Mouse (Mus musculus) spleen, adult 2 months (tissue): ENCODE measurements around the gene Colgalt1. TPM values are rescaled to one million over a fixed set of nuclear protein-coding genes. Genes with fewer than 3 reads are reported as not detected.
A peak's percentile ranks its signal among the peaks of the same experiment; 100 is the strongest.

ENCODE experiments used
- DNase-seq, 2 experiments: peaks; one replicate each; pipeline versions ENCODE4 v3.0.0 to v3.0.0-alpha.2; 2012 to 2021; ENCODE audit warnings: low spot score in 2 of 2, low read depth in 1 of 2
- H3K27ac ChIP-seq: fragments of 200-500 bp; 2 replicates; pipeline ENCODE4 v1.5.1; 2012; ENCODE audit warnings: low read length, inconsistent platforms; ENCODE audit not compliant: insufficient read depth
- H3K27me3 ChIP-seq: fragments of 200-500 bp; 2 replicates; pipeline ENCODE4 v1.6.1; 2012; ENCODE audit warnings: mild to moderate bottlenecking, moderate library complexity, low read length, inconsistent platforms; ENCODE audit not compliant: control insufficient read depth, insufficient read depth
- H3K36me3 ChIP-seq: fragments of 200-500 bp; 2 replicates; pipeline ENCODE4 v1.6.1; 2012; ENCODE audit warnings: mild to moderate bottlenecking, low read length, inconsistent platforms; ENCODE audit not compliant: control insufficient read depth, insufficient read depth
- H3K4me1 ChIP-seq: fragments of 200-500 bp; 2 replicates; pipeline ENCODE4 v1.6.1; 2011; ENCODE audit warnings: inconsistent platforms; ENCODE audit not compliant: control insufficient read depth, insufficient read depth, insufficient read length
- H3K4me3 ChIP-seq: fragments of 200-500 bp; 2 replicates; pipeline ENCODE4 v1.5.1; 2011; ENCODE audit warnings: mild to moderate bottlenecking, inconsistent platforms; ENCODE audit not compliant: insufficient read depth, insufficient read length; ENCODE audit errors: extremely low read depth
- CTCF ChIP-seq: fragments of 200-500 bp; IDR thresholded peaks from 2 replicates; pipeline ENCODE4 v1.5.1; 2011; ENCODE audit warnings: mild to moderate bottlenecking, inconsistent platforms; ENCODE audit not compliant: insufficient read depth, insufficient read length, insufficient replicate concordance; ENCODE audit errors: extremely low read depth
- POLR2A ChIP-seq: fragments of 200-500 bp; IDR thresholded peaks from 2 replicates; pipeline ENCODE4 v1.6.1; 2011; ENCODE audit warnings: low read depth, low read length, inconsistent platforms
- WGBS: fragments of 180-500 bp; shearing (Covaris S2); methylation state at CpG from one replicate; pipeline ENCODE4 v1.1.7; 2018; 5-methylcytosine and 5-hydroxymethylcytosine counted together
- polyA plus RNA-seq: library from polyadenylated mRNA; depleted of rRNA; stranded (reverse); fragments of >200 nt; gene quantifications from 2 replicates; pipeline ENCODE4 v1.2.3, GENCODE M21; 2012

The Colgalt1 gene
- polyA plus RNA-seq, 1 experiment = 159 TPM

DNA sequence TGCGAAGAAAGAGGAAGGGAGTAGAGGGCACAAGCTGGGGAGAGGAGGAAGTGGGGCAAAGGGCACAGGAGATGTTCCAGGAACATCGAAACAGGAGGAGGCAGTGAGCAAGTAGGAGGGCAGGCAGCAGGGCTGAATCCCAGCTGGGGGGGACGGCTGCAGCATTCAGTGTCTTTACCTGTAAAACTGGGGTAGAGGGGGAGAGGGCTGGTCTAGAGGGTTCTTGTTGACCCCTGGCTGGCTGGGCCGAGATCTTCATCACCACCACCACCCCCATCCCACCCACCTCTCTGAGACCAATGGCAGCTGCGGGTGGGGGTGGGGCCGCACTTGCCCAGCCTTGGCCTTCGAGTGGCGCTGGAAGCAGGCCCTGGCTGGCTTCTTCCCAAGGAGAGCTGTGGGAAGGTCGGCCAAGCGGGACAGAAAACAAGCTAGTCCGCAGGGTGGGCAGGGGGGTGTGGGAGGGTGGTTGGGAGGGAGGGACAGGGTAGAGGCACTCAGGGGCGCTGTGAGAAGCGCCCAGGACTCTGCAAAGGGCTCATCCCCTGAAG lies 42.3 kb upstream of the Colgalt1 start, which contains the start of gene Slc27a1:
Gene Slc27a1, plus strand, starts transcription at position 496 of the 551 bp plus-strand sequence.
- H3K27ac ChIP-seq = peak within 1 kb of the TSS; percentile 48; the same call in 1 of the 2 replicates
- no peaks in the 10 kb centered on the region for H3K36me3 ChIP-seq
- no peak for DNase-seq
- no peaks in the 10 kb centered on the region for H3K27me3 ChIP-seq
- H3K4me1 ChIP-seq = peaks cover 2% of the 10 kb centered on the region; the same call in 1 of the 2 replicates
- WGBS = 55% methylated on average over 13 of the region's 13 CpGs
- TF ChIP-seq CTCF (no peak), POLR2A (no peak)
- peak within 1 kb of the TSS; percentile 58 for H3K4me3 ChIP-seq

DNA sequence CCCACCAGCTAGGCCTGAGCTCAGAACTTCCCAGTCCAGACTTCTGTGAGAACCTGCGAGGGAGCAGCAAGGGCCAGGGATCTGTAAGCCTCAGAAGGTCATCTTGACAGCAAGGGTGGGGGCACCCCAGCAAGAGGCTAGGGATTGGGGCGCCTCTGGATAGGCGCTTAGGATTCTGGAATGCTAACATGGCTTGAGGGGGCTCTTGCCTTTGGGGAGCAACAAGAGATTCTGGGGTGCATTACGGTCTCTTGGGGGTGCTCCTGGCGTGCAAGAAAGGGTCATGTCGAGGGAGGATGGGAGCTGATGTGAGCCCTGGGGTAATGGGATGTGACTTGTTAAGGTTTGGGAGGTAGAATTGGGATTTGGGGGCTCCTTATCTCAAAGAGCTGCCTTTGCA lies 41.9 kb upstream of the Colgalt1 start:
- Histone ChIP-seq H3K36me3 (no peaks in the 10 kb centered on the region), H3K4me1 (peaks cover 2% of the 10 kb centered on the region; the same call in 1 of the 2 replicates), H3K27me3 (no peaks in the 10 kb centered on the region), H3K27ac (no peak overlapping the region), H3K4me3 (no peak overlapping the region)
- WGBS = 79% methylated on average over 6 of the region's 6 CpGs
- no peak for DNase-seq
- TF ChIP-seq POLR2A (no peak), CTCF (no peak)

DNA sequence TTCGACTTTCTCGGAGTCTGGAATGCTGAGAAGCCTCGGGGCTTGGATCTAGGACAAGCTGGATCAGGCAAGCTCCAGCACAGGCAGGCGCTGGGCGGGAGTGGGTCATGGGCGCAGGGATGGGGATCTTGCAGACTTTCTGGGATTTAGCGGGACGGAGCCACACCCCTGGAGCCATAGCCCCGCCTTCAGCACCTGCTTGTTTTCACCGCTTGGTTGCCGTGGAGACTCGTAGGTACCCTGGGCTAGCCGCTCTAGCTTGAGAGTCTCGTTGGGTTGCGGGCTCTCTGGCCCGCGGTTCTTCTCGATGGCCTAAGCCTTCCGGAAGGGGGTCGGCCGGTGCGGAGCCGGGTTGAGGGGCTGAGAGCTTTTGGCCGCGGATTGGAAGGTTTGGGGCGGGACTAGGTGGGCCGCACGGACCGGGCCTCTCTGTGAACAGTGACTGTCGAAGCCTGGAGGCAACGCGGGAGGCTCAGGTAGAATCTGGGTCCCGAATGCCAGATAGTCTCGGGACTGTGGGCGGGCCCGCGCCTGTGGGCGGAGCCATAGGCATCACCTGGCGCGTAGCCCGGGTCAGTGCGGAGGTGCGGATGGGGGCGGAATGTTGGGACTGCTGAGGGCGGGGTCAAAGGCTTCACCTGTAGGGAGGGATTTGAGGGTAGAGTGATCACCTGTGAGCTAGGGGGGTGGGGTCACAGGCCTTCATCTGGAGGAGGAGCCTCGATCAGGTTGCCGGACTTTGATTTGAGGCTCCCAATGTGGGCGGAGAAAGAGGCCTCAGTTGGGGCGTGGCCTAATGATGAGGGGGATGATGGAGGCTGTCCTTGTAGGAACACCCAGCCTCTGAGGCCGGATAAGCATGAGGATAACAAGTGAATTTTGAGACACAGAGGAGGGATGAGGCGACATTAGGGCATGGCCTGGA lies 41.2 kb upstream of the Colgalt1 start:
- peak overlapping the region; percentile 58 for H3K4me3 ChIP-seq
- peak overlapping the region; percentile 48; the same call in 1 of the 2 replicates for H3K27ac ChIP-seq
- H3K4me1 ChIP-seq = peaks cover 2% of the 10 kb centered on the region; the same call in 1 of the 2 replicates
- no peaks in the 10 kb centered on the region for H3K27me3 ChIP-seq
- TF ChIP-seq POLR2A (no peak), CTCF (no peak)
- H3K36me3 ChIP-seq = no peaks in the 10 kb centered on the region
- peak; percentile 70 to 73 for DNase-seq
- WGBS = 11% methylated on average over 51 of the region's 51 CpGs

DNA sequence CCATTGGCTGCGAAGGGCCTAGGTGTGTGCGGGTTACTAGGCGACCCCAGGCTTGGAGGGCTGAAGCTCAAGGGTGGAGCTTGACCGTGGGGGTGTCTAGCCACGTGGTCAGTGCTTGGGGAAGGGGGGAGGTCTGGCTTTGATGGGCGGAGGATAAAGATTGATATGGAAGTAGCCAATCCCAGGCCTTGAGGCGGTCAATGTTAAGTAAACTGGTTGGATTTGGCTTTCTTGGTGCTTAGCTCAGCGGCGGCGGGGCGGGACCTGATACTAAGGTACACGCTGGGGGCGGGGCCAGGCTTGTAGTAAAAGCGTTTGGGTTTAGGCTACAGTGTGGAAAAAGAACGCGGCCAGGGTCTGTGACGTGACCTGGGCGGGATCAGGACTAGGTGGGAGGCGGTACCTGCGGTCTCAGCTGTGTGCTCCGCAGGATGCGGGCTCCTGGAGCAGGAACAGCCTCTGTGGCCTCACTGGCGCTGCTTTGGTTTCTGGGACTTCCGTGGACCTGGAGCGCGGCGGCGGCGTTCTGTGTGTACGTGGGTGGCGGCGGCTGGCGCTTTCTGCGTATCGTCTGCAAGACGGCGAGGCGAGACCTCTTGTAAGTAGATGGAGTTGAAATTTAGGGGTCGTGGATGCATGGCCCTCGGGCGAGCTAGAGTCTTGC lies 40.4 kb upstream of the Colgalt1 start:
- WGBS = under 1% methylated on average over 41 of the region's 41 CpGs
- no peak for TF ChIP-seq CTCF
- TF ChIP-seq POLR2A = no peak
- Histone ChIP-seq H3K36me3 (no peaks in the 10 kb centered on the region), H3K27me3 (no peaks in the 10 kb centered on the region), H3K4me3 (peak overlapping the region; percentile 58), H3K27ac (peak overlapping the region; percentile 9; the same call in 1 of the 2 replicates), H3K4me1 (peaks cover 2% of the 10 kb centered on the region; the same call in 1 of the 2 replicates)
- DNase-seq = peak; percentile 81 to 84

DNA sequence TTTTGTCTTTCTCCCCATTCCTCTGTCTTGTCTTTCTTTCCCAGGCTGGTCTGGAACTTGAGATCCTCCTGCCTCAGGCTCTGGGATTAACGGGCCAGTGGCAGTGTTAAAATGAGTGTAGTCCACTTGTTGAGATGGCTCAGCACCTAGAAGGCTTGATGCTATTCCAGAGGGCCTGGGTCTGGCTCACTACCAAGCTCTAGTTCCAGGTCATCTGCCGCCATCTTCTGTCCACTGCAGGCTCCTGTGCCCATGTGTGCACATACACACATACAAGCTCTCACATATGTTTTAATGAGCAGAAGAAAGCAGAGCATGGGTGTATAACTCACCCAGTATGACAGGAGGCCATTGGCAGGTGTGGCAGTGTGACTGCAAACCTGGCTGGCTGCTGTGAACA lies 38.7 kb upstream of the Colgalt1 start:
- no peak for DNase-seq
- Histone ChIP-seq H3K27me3 (no peaks in the 10 kb centered on the region), H3K27ac (no peak overlapping the region), H3K36me3 (no peaks in the 10 kb centered on the region), H3K4me1 (peaks cover 2% of the 10 kb centered on the region; the same call in 1 of the 2 replicates), H3K4me3 (no peak overlapping the region)
- TF ChIP-seq POLR2A (no peak), CTCF (no peak)
- WGBS = 96% methylated on average over 2 of the region's 2 CpGs

DNA sequence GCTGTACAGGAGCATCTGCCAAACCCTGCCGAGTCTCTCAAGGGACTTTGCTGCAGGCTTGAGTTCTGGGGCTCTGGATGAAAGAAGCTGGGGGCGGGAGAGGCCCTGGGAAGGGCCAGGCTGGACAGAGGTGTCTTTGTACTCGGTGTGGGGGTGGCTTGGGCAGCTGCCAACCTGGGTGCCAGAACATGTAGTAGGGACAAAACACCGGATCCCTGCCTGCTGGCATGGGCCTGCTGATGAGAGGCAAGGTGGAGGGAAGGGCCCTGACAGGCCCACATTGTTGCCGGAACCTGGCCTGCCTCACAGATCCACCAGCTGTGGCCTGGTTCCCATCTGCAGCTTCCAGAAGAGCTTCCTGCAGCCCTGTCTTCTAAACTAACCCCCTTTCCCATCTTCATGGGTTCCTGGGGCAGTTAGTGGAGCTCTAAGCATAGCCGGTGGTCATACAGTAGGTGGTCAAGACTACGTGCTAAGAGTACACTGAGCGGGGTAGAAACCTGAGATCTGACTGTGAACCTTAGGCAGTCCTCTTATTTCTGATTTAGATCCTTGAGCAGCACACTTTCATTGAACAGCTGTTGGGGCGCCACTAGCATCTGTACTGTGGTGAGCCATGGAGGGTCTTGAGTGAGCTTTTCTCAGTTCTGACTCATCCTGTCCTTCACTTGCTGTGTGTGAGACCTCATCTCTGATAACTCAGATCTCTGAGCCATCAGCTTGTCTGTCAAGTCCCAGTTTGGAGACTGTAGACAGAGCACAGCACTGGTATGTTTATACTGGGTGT lies 37.8 kb upstream of the Colgalt1 start:
- H3K4me1 ChIP-seq = peaks cover 2% of the 10 kb centered on the region; the same call in 1 of the 2 replicates

More for the DNA sequence above, 37.8 kb upstream of the Colgalt1 start:
- WGBS = 85% methylated on average over 9 of the region's 9 CpGs
- Histone ChIP-seq H3K27ac (no peak overlapping the region), H3K27me3 (no peaks in the 10 kb centered on the region), H3K4me3 (no peak overlapping the region), H3K36me3 (no peaks in the 10 kb centered on the region)
- no peak for DNase-seq
- no peak for TF ChIP-seq CTCF
- no peak for TF ChIP-seq POLR2A
